Mouse (Mus musculus) myocyte (in vitro differentiated cells): ENCODE results near the gene Fbn1. TPM values are rescaled to one million over a fixed set of nuclear protein-coding genes. Genes with fewer than 3 reads are reported as not detected.

Source experiments
- H3K27me3 ChIP-seq: one replicate; pipeline ENCODE4 v1.6.1; 2011; ENCODE audit not compliant: control insufficient read depth, insufficient read depth, insufficient read length
- H3K36me3 ChIP-seq: one replicate; pipeline ENCODE4 v1.6.1; 2011; ENCODE audit not compliant: control insufficient read depth, insufficient read depth
- H3K4me2 ChIP-seq: one replicate; pipeline ENCODE4 v1.6.1; 2011; ENCODE audit warnings: low read depth, control low read depth
- H3K4me3 ChIP-seq: one replicate; pipeline ENCODE4 v1.5.1; 2011; ENCODE audit warnings: mild to moderate bottlenecking, control low read depth, moderate library complexity
- H3K79me2 ChIP-seq: one replicate; pipeline ENCODE4 v1.6.1; 2011; ENCODE audit not compliant: control insufficient read depth, insufficient read depth
- H3ac ChIP-seq: one replicate; pipeline ENCODE4 v1.6.1; 2011; ENCODE audit not compliant: control insufficient read depth, insufficient read length
- CEBPB ChIP-seq: IDR thresholded peaks from 2 replicates; pipeline ENCODE4 v1.6.1; 2011; ENCODE audit warnings: mild to moderate bottlenecking, moderate library complexity; ENCODE audit not compliant: poor library complexity, insufficient read depth, severe bottlenecking
- E2F4 ChIP-seq: IDR thresholded peaks from one replicate; pipeline ENCODE4 v1.6.1; 2011; ENCODE audit warnings: mild to moderate bottlenecking, control low read depth, moderate library complexity; ENCODE audit not compliant: insufficient read depth
- MAX ChIP-seq: IDR thresholded peaks from one replicate; pipeline ENCODE4 v1.6.1; 2011; ENCODE audit warnings: low read depth, mild to moderate bottlenecking, control low read depth
- MYOD1 ChIP-seq, 3 experiments: IDR thresholded peaks; one replicate each; pipeline ENCODE4 v1.6.1; 2011; ENCODE audit warnings: control low read depth in 2 of 3, low read depth in 2 of 3, mild to moderate bottlenecking in 2 of 3, moderate library complexity in 1 of 3; ENCODE audit not compliant: insufficient read length in 2 of 3, control insufficient read depth in 1 of 3
- MYOG ChIP-seq, 3 experiments: IDR thresholded peaks; one replicate each; pipeline ENCODE4 v1.6.1; 2011; ENCODE audit warnings: control low read depth in 2 of 3, low read depth in 2 of 3, mild to moderate bottlenecking in 2 of 3; ENCODE audit not compliant: insufficient read length in 2 of 3, control insufficient read depth in 1 of 3, insufficient read depth in 1 of 3
- POLR2A ChIP-seq: IDR thresholded peaks from one replicate; pipeline ENCODE4 v1.6.1; 2011; ENCODE audit warnings: low read depth, mild to moderate bottlenecking, control low read depth, moderate library complexity; ENCODE audit not compliant: insufficient read length
- POLR2AphosphoS2 ChIP-seq: IDR thresholded peaks from one replicate; pipeline ENCODE4 v1.6.1; 2011; ENCODE audit warnings: low read depth, control low read depth; ENCODE audit not compliant: insufficient read length
- REST ChIP-seq: IDR thresholded peaks from one replicate; pipeline ENCODE4 v1.6.1; 2011; ENCODE audit warnings: mild to moderate bottlenecking, control low read depth, moderate library complexity; ENCODE audit not compliant: insufficient read depth, insufficient read length
- SRF ChIP-seq: IDR thresholded peaks from one replicate; pipeline ENCODE4 v1.6.1; 2011; ENCODE audit warnings: low read depth; ENCODE audit not compliant: control insufficient read depth, insufficient read length
- TCF12 ChIP-seq: IDR thresholded peaks from one replicate; pipeline ENCODE4 v1.6.1; 2011; ENCODE audit warnings: mild to moderate bottlenecking, control low read depth; ENCODE audit not compliant: poor library complexity, insufficient read depth, severe bottlenecking
- TCF3 ChIP-seq: IDR thresholded peaks from one replicate; pipeline ENCODE4 v1.6.1; 2011; ENCODE audit warnings: low read depth, control low read depth; ENCODE audit not compliant: insufficient read length
- USF1 ChIP-seq: IDR thresholded peaks from one replicate; pipeline ENCODE4 v1.6.1; 2011; ENCODE audit warnings: low read depth, mild to moderate bottlenecking, control low read depth, moderate library complexity
- polyA plus RNA-seq: library from polyadenylated mRNA; unstranded; fragments of >200 nt; fragmentation: generic; extraction: Trizol; gene quantifications from one replicate; pipeline ENCODE4 v1.2.1, GENCODE M21; 2012; ENCODE audit warnings: missing spikeins

The Fbn1 gene
- polyA plus RNA-seq, 1 experiment: 125 TPM

DNA sequence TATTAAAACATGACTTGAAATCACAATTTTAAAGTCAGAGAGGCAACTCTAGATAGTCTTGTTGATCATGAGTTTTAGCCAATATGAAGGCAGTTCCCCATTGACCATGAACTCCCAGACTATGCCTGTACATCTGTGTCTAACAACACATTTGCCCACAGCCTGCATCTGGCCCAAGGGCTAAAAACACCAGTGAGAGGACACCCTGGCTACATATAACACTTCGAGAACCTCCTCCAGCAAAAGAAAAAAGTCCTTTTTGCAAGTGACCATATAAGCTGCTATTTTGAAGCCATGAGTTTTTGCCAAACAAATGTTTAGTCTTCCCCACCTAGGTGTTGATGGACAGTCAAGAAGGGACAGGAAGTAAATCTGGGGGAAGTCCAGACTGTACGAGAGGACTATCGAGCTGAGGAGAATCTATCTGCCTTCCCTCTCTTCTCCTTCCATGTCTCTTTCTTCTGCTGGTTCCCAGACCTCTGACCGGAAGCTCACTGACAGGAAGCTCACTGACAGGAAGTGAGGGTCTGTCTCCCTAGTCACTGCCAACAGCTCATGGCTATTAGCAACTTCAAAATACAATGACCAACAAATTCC is 103.2 kb downstream of the Fbn1 start:
- no peak overlapping the region for H3K4me2 ChIP-seq
- H3ac ChIP-seq: no peak overlapping the region
- no peaks in the 10 kb centered on the region for H3K79me2 ChIP-seq
- no peaks in the 10 kb centered on the region for H3K27me3 ChIP-seq
- TF ChIP-seq TCF3: no peak
- TF ChIP-seq TCF12: no peak
- no peak for TF ChIP-seq MYOG (IDR thresholded peaks at IDR 0.05; ENCODE audit: control insufficient read depth in 1 of 3, insufficient read depth in 1 of 3, insufficient read length in 2 of 3, low read depth in 2 of 3)
- no peak for TF ChIP-seq CEBPB
- TF ChIP-seq MAX: no peak
- no peak for TF ChIP-seq POLR2A
- TF ChIP-seq REST: no peak
- TF ChIP-seq POLR2AphosphoS2: no peak
- TF ChIP-seq SRF: no peak
- H3K36me3 ChIP-seq: peaks cover 10% of the 10 kb centered on the region
- no peak overlapping the region for H3K4me3 ChIP-seq

DNA sequence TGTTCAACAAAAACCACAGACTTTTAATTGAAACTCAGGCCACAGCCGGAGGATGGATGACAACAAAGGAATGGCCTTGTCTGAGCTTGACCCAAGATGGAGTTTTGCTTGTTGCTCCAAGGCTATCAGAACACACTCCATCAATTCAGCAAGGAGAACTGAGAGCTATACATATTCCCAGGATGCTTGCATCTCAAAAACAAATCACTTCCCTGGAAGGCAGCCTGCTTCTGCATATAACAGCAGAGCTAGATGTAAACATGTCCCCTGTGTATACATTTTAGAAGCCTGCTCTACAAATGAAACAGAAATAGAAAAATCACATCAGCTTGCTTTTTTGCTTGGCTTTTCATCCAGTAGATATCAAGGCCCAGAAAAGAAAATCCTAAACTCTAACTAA is 105.5 kb downstream of the Fbn1 start:
- Histone ChIP-seq H3K27me3 (no peaks in the 10 kb centered on the region), H3K36me3 (peaks cover 10% of the 10 kb centered on the region), H3ac (no peak overlapping the region), H3K79me2 (no peaks in the 10 kb centered on the region), H3K4me3 (no peak overlapping the region), H3K4me2 (no peak overlapping the region)
- TF ChIP-seq TCF3: no peak
- TF ChIP-seq MYOD1 (IDR thresholded peaks at IDR 0.05; ENCODE audit: control insufficient read depth in 1 of 3, insufficient read length in 2 of 3, low read depth in 2 of 3): no peak
- TF ChIP-seq POLR2A: no peak

DNA sequence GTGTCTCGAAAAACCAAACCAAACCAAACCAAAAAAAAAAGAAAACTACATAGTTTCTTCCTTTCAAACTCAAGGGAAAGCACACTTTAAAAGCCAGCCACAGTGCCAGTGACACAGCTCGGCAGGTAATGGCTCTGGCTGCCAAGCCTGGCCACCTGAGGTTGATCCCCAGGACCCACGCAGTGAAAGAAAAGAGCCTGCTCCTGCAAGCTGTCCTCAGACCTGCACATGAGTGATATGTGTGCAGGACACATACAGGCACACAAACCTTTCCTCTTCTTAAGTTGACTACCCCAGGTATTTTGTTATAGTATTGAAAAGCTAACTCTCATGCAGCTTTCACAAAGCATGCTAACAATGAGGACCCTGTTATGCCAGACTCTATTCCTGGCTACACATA is 107.7 kb downstream of the Fbn1 start:
- Histone ChIP-seq H3K4me3 (no peak overlapping the region), H3K27me3 (no peaks in the 10 kb centered on the region), H3K36me3 (peaks cover 17% of the 10 kb centered on the region), H3ac (no peak overlapping the region), H3K4me2 (no peak overlapping the region), H3K79me2 (no peaks in the 10 kb centered on the region)
- TF ChIP-seq E2F4 (no peak), POLR2A (no peak), SRF (no peak), REST (no peak), MYOD1 (IDR thresholded peaks at IDR 0.05; ENCODE audit: control insufficient read depth in 1 of 3, insufficient read length in 2 of 3, low read depth in 2 of 3) (no peak), CEBPB (no peak), TCF12 (no peak), USF1 (no peak), MAX (no peak), MYOG (IDR thresholded peaks at IDR 0.05; ENCODE audit: control insufficient read depth in 1 of 3, insufficient read depth in 1 of 3, insufficient read length in 2 of 3, low read depth in 2 of 3) (no peak), POLR2AphosphoS2 (no peak), TCF3 (no peak)

GRCm38 (mm10) chr2:125397796-125398195 is 110.0 kb downstream of the Fbn1 start:
- H3K27me3 ChIP-seq: no peaks in the 10 kb centered on the region
- no peak for TF ChIP-seq SRF
- no peak for TF ChIP-seq TCF12
- no peak for TF ChIP-seq POLR2A
- H3K4me2 ChIP-seq: no peak overlapping the region
- peaks cover 17% of the 10 kb centered on the region for H3K36me3 ChIP-seq
- no peak overlapping the region for H3ac ChIP-seq
- no peak overlapping the region for H3K4me3 ChIP-seq
- no peaks in the 10 kb centered on the region for H3K79me2 ChIP-seq

GRCm38 (mm10) chr2:125394428-125395101 is 113.2 kb downstream of the Fbn1 start:
- TF ChIP-seq TCF12 (no peak), REST (no peak), E2F4 (no peak), CEBPB (no peak), POLR2A (no peak), USF1 (no peak), POLR2AphosphoS2 (no peak), MAX (no peak), SRF (no peak), MYOG (IDR thresholded peaks at IDR 0.05; ENCODE audit: control insufficient read depth in 1 of 3, insufficient read depth in 1 of 3, insufficient read length in 2 of 3, low read depth in 2 of 3) (no peak), TCF3 (no peak)

More at GRCm38 (mm10) chr2:125394428-125395101, 113.2 kb downstream of the Fbn1 start:
- no peak overlapping the region for H3ac ChIP-seq
- no peak overlapping the region for H3K4me2 ChIP-seq
- no peaks in the 10 kb centered on the region for H3K27me3 ChIP-seq
- H3K4me3 ChIP-seq: no peak overlapping the region
- H3K36me3 ChIP-seq: peaks cover 32% of the 10 kb centered on the region
- no peaks in the 10 kb centered on the region for H3K79me2 ChIP-seq
